ENCODE assay signal across 8 mouse cellular contexts in the genomic region with DNA sequence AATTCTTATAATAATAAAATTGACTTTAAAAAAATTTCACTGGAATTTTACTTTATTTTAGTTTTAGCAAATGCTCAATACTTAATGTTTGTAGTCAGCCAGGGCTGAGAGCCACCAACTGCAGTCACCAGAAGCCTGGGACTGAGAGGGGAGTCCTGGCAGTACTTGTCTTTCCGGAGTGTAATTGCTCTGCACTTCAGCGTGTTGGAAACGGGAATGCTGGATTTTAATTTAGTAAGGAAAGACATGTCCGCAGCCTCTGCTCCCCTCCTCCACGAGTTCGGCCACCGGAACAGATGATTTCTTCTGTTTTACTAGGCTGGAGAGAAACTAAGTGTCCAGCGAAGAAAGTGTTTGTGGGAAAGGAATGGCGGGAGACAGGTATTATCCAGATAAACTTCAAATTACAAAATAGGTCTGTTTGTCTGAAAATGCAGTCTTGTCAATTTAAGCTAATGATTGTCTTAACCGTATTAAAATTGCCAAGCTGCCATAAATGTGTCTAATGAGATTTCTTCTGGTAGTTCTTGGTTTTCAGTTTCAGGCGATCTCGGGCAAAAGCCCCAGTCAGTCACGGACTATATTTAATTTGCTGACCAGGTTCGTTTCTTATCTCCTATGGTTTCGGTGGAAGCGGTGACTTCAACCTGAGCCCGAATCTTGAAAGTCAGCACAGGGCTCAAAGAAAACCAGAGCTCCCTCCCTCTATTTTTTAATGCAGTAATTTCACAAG. TPM values are rescaled to one million over a fixed set of nuclear protein-coding genes. Genes with fewer than 3 reads are reported as not detected.
A peak's percentile ranks its signal among the peaks of the same experiment; 100 is the strongest.
DNase-seq lines count a peak whose midpoint lies in the region; ATAC-seq and TF ChIP-seq lines count a peak whose summit lies in the region.

No protein-coding gene starts in this region.

- no peaks in the 10 kb centered on the region for H3K36me3 ChIP-seq in forebrain, postnatal 0 days (ENCODE audit: insufficient read depth)
- 0 out of 2 replicates have a peak, but pooled peaks cover 6% of the 10 kb centered on the region for H3K36me3 ChIP-seq in limb, embryonic 12.5 days
- H3K36me3 ChIP-seq in stomach, embryonic 15.5 days = no peaks in the 10 kb centered on the region

- no peak for TF ChIP-seq CTCF in forebrain, postnatal 0 days (IDR thresholded peaks at IDR 0.05; ENCODE audit: low read depth)

- peak overlapping the region; percentile 94 for H3K4me3 ChIP-seq in forebrain, postnatal 0 days (ENCODE audit: low read depth, low read length)
- peak overlapping the region; percentile 95 for H3K4me3 ChIP-seq in limb, embryonic 12.5 days (replicated peaks)
- H3K4me3 ChIP-seq in stomach, embryonic 15.5 days (replicated peaks) = peak overlapping the region; percentile 92

- peak overlapping the region; percentile 90 for H3K4me2 ChIP-seq in forebrain, postnatal 0 days (ENCODE audit: low read depth)
- peak overlapping the region; percentile 73 for H3K4me2 ChIP-seq in limb, embryonic 12.5 days
- H3K4me2 ChIP-seq in stomach, embryonic 15.5 days = peak overlapping the region; percentile 89

- no peak overlapping the region for H3K27ac ChIP-seq in forebrain, postnatal 0 days (ENCODE audit: low read depth, low read length)
- H3K27ac ChIP-seq in limb, embryonic 12.5 days = peak overlapping the region; percentile 86
- peak overlapping the region; percentile 98 for H3K27ac ChIP-seq in stomach, embryonic 15.5 days

- H3K9ac ChIP-seq in forebrain, postnatal 0 days = peak overlapping the region; percentile 33
- peak overlapping the region; percentile 48 for H3K9ac ChIP-seq in limb, embryonic 12.5 days (replicated peaks)
- peak overlapping the region; percentile 25 for H3K9ac ChIP-seq in stomach, embryonic 15.5 days

- H3K9me3 ChIP-seq in forebrain, postnatal 0 days (ENCODE audit: low read length) = no peaks in the 10 kb centered on the region
- H3K9me3 ChIP-seq in limb, embryonic 12.5 days = no peaks in the 10 kb centered on the region
- no peaks in the 10 kb centered on the region for H3K9me3 ChIP-seq in stomach, embryonic 15.5 days

- DNase-seq in gastrocnemius, postnatal 10 days = peak; percentile 12
- no peak for DNase-seq in gastrocnemius, adult 18-20 months (ENCODE audit: low spot score)
- DNase-seq in Muller cell, postnatal 12 days (ENCODE audit: inconsistent ontology term) = peak; percentile 47
- no peak for DNase-seq in forebrain, postnatal 0 days
- no peak for DNase-seq in right cerebral cortex, adult 18-20 months
- no peak for DNase-seq in ovary, postnatal 36 days (ENCODE audit: low spot score)

- ATAC-seq in forebrain, postnatal 0 days = no peak
- no peak for ATAC-seq in limb, embryonic 12.5 days (ENCODE audit: insufficient number of reproducible peaks, insufficient read depth, low FRiP score, low TSS enrichment, low read depth)
- no peak for ATAC-seq in stomach, embryonic 15.5 days (ENCODE audit: insufficient read depth, low FRiP score, low read depth)

- whole genome bisulfite sequencing in forebrain, postnatal 0 days = 15% methylated on average over 17 of the region's 17 CpGs
- 13% methylated on average over 17 of the region's 17 CpGs for WGBS in limb, embryonic 12.5 days
- 11% methylated on average over 17 of the region's 17 CpGs for WGBS in stomach, embryonic 15.5 days

- H3K4me1 ChIP-seq in forebrain, postnatal 0 days (ENCODE audit: insufficient read depth) = peaks cover 12% of the 10 kb centered on the region; the same call in 1 of the 2 replicates
- peaks cover 34% of the 10 kb centered on the region for H3K4me1 ChIP-seq in limb, embryonic 12.5 days (replicated peaks)
- H3K4me1 ChIP-seq in stomach, embryonic 15.5 days = 0 out of 2 replicates have a peak, but pooled peaks cover 6% of the 10 kb centered on the region

- no peaks in the 10 kb centered on the region for H3K27me3 ChIP-seq in forebrain, postnatal 0 days (ENCODE audit: insufficient read depth, low read length)
- H3K27me3 ChIP-seq in limb, embryonic 12.5 days = no peaks in the 10 kb centered on the region
- no peaks in the 10 kb centered on the region for H3K27me3 ChIP-seq in stomach, embryonic 15.5 days (replicated peaks)

RNA-seq across cellular contexts. Expression of gene Nek7, which starts 2.5 kb away (rescaled TPM):
- total RNA-seq in gastrocnemius, postnatal 10 days (2021) = 10 to 100 TPM; 57.2 to 57.5 TPM
- total RNA-seq in gastrocnemius, adult 18-20 months (2021) = 100 to 1,000 TPM; 111 to 124 TPM
- 10.9 and 15.4 TPM in 2 replicates for total RNA-seq in forebrain, postnatal 0 days (2014; rRNA removed)
- polyA plus RNA-seq in forebrain, postnatal 0 days (2015; fragmentation: Nextera tagmentation; extraction: Ambion mirVana) = 9.9 and 15.3 TPM in 2 replicates
- 47.2 TPM in 2 replicates for polyA plus RNA-seq in limb, embryonic 12.5 days (2016; fragmentation: Nextera tagmentation; extraction: Ambion mirVana)
- 35.9 and 36.1 TPM in 2 replicates for polyA plus RNA-seq in stomach, embryonic 15.5 days (2015; fragmentation: Nextera tagmentation; extraction: Ambion mirVana)

Comparison
In these comparisons a context has a peak if more than half of its experiments do, and no peak if none do; other contexts are left out.
1. DNase-seq: peak in gastrocnemius, postnatal 10 days (single experiment) and Muller cell, postnatal 12 days (single experiment); none in gastrocnemius, adult 18-20 months (single experiment), forebrain, postnatal 0 days (single experiment), right cerebral cortex, adult 18-20 months (single experiment) and ovary, postnatal 36 days (single experiment).
2. Peak in every context shown above with its lines, with median percentiles within 50 percentile points of each other: H3K4me2 ChIP-seq, H3K4me3 ChIP-seq and H3K9ac ChIP-seq.